In genomic region chr10:84871285-84871684, GRCm38 (mm10) we compare ENCODE assay signal across 14 mouse cellular contexts. TPM values are rescaled to one million over a fixed set of nuclear protein-coding genes. Genes with fewer than 3 reads are reported as not detected.
A peak's percentile ranks its signal among the peaks of the same experiment; 100 is the strongest.
DNase-seq lines count a peak whose midpoint lies in the region; ATAC-seq lines count a peak whose summit lies in the region.
"Had no signal": no experiment of that assay in that cellular context is flagged by ENCODE, and none has a peak within 500 bp of the region (broad histone marks: within the 10 kb centered on the region; RNA-seq: fewer than 3 reads in every experiment).

No protein-coding gene starts in this region.

- no peak for ATAC-seq in neural tube, embryonic 11.5 days (ENCODE audit: insufficient read depth, low FRiP score, low TSS enrichment)
- ATAC-seq in forebrain, embryonic 16.5 days: peak; percentile 81
- peak; percentile 63 for ATAC-seq in midbrain, embryonic 11.5 days (ENCODE audit: low FRiP score)

- H3K36me3 ChIP-seq in neural tube, embryonic 11.5 days (ENCODE audit: control insufficient read depth, insufficient read depth, low read length): no peaks in the 10 kb centered on the region
- H3K36me3 ChIP-seq in forebrain, embryonic 16.5 days (ENCODE audit: control insufficient read depth, insufficient read depth): no peaks in the 10 kb centered on the region
- H3K36me3 ChIP-seq in midbrain, embryonic 11.5 days (ENCODE audit: control insufficient read depth, insufficient read depth, low read length): peaks cover 8% of the 10 kb centered on the region

- H3K4me2 ChIP-seq in neural tube, embryonic 11.5 days (ENCODE audit: low read depth): no peak overlapping the region
- 0 out of 2 replicates have a peak overlapping the region, but pooled peaks have one; percentile 3 for H3K4me2 ChIP-seq in forebrain, embryonic 16.5 days (ENCODE audit: low read length)
- no peak overlapping the region for H3K4me2 ChIP-seq in midbrain, embryonic 11.5 days
- H3K4me2 ChIP-seq: heart, embryonic 11.5 days had no signal

- H3K4me1 ChIP-seq in neural tube, embryonic 11.5 days (ENCODE audit: control insufficient read depth, insufficient read depth, low read length): peaks cover 2% of the 10 kb centered on the region; the same call in 1 of the 2 replicates
- H3K4me1 ChIP-seq in forebrain, embryonic 16.5 days (replicated peaks; ENCODE audit: control insufficient read depth, insufficient read depth, low read length): peaks cover 10% of the 10 kb centered on the region
- no peaks in the 10 kb centered on the region; the same call in 1 of the 2 replicates for H3K4me1 ChIP-seq in midbrain, embryonic 11.5 days (ENCODE audit: control insufficient read depth, insufficient read depth, low read length)

- no peaks in the 10 kb centered on the region for H3K9me3 ChIP-seq in neural tube, embryonic 11.5 days (ENCODE audit: control insufficient read depth, low read length)
- no peaks in the 10 kb centered on the region for H3K9me3 ChIP-seq in forebrain, embryonic 16.5 days (ENCODE audit: control insufficient read depth, low read length)
- H3K9me3 ChIP-seq in midbrain, embryonic 11.5 days (ENCODE audit: control insufficient read depth, low read length): no peaks in the 10 kb centered on the region

- peak; percentile 31 for DNase-seq in neural tube, embryonic 11.5 days (ENCODE audit: low spot score)
- no peak for DNase-seq in neural tube, embryonic 10.5 days (ENCODE audit: extremely low spot score, low spot score)
- DNase-seq in midbrain, embryonic 11.5 days (ENCODE audit: low spot score, missing footprints): peak; percentile 87
- DNase-seq in retina, postnatal 1 day: peak; percentile 67
- DNase-seq in cerebellum, adult 11-12 months: no peak
- DNase-seq in gastrocnemius, adult 8-10 months (ENCODE audit: low spot score in 2 of 2): no peak
- no peak for DNase-seq in liver
- DNase-seq: cerebellum, postnatal 10 days; kidney, adult 9 months; lung, postnatal 36 days; thymus, adult 18-20 months had no signal

- H3K27me3 ChIP-seq in neural tube, embryonic 11.5 days (ENCODE audit: control insufficient read depth, insufficient read depth, low read length): no peaks in the 10 kb centered on the region
- no peaks in the 10 kb centered on the region for H3K27me3 ChIP-seq in forebrain, embryonic 16.5 days (replicated peaks; ENCODE audit: control insufficient read depth, insufficient read depth, low read length)
- H3K27me3 ChIP-seq in midbrain, embryonic 11.5 days (ENCODE audit: control insufficient read depth, insufficient read depth, low read length): no peaks in the 10 kb centered on the region

- WGBS in neural tube, embryonic 11.5 days: 38% methylated on average over 12 of the region's 12 CpGs
- WGBS in forebrain, embryonic 16.5 days: 3% methylated on average over 12 of the region's 12 CpGs
- WGBS in midbrain, embryonic 11.5 days: 40% methylated on average over 12 of the region's 12 CpGs

- no peak overlapping the region for H3K4me3 ChIP-seq in neural tube, embryonic 11.5 days (ENCODE audit: low read depth, low read length)
- H3K4me3 ChIP-seq in forebrain, embryonic 16.5 days (replicated peaks; ENCODE audit: low read length): no peak overlapping the region
- H3K4me3 ChIP-seq in midbrain, embryonic 11.5 days (ENCODE audit: low read depth, low read length): no peak overlapping the region

- H3K9ac ChIP-seq in neural tube, embryonic 11.5 days (ENCODE audit: low read length): no peak overlapping the region
- no peak overlapping the region for H3K9ac ChIP-seq in forebrain, embryonic 16.5 days (replicated peaks; ENCODE audit: low read depth, low read length)
- H3K9ac ChIP-seq in midbrain, embryonic 11.5 days (ENCODE audit: low read length): no peak overlapping the region
- H3K9ac ChIP-seq: liver, embryonic 14.5 days had no signal

- H3K27ac ChIP-seq in neural tube, embryonic 11.5 days (ENCODE audit: low read depth, low read length): no peak overlapping the region
- no peak overlapping the region for H3K27ac ChIP-seq in forebrain, embryonic 16.5 days (ENCODE audit: low read length)
- H3K27ac ChIP-seq in midbrain, embryonic 11.5 days (ENCODE audit: low read depth, low read length): no peak overlapping the region
- H3K27ac ChIP-seq: liver, embryonic 14.5 days had no signal

RNA-seq across cellular contexts. Expression of gene Ric8b, which starts 46.1 kb away (rescaled TPM):
- 31.7 and 32.9 TPM in 2 replicates for polyA plus RNA-seq in neural tube, embryonic 11.5 days (2014; fragmentation: Nextera tagmentation; extraction: Ambion mirVana)
- polyA plus RNA-seq in forebrain, embryonic 16.5 days (2015; fragmentation: Nextera tagmentation; extraction: Ambion mirVana): 46.7 and 48.4 TPM in 2 replicates
- polyA plus RNA-seq in midbrain, embryonic 11.5 days (2014; fragmentation: Nextera tagmentation; extraction: Ambion mirVana): 25.0 and 27.3 TPM in 2 replicates
- total RNA-seq in gastrocnemius, adult 8-10 months (2022): 10 to 100 TPM; 36.0 to 50.3 (median 38.3) TPM

Comparison
In these comparisons a context has a peak if more than half of its experiments do, and no peak if none do; other contexts are left out.
1. DNase-seq: peak in neural tube, embryonic 11.5 days (single experiment), midbrain, embryonic 11.5 days (single experiment) and retina, postnatal 1 day (single experiment); none in neural tube, embryonic 10.5 days (single experiment), cerebellum, adult 11-12 months (single experiment), gastrocnemius, adult 8-10 months (0 of 2) and liver (single experiment).